Mouse (Mus musculus) gastrocnemius, postnatal 25 days (tissue): ENCODE measurements around the gene Tmem200a. TPM values are rescaled to one million over a fixed set of nuclear protein-coding genes. Genes with fewer than 3 reads are reported as not detected.

Source experiments
- DNase-seq: peaks from one replicate; pipeline ENCODE4 v3.0.0; 2022
- total RNA-seq, 2 experiments: library from RNA; stranded (reverse); gene quantifications; 1 replicate in 1 of 2; 2 replicates in 1 of 2; pipeline ENCODE4 v1.2.3; 2021

Gene Tmem200a
- total RNA-seq, 2 experiments from 2014 or later: 0.28 TPM; not detected in 1

DNA sequence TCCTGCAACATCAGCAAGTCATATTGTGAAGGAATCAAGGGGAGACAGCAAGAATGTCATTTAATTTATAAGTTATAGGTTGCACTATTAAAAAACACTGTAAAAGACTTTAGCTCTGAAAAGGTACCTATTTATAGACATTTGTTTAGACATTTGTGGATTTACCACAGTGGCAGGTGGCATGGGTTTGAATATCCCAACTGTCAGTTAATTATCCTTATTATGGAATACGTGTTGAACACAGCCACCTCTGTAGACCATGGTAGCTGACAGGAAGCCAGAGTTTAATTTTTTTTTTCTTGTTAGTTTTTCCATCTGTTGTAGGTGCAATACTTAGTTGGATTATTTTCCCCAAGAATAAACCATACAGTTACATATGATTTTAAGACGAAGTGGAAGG, 194.3 kb downstream of the Tmem200a start:
- no peak for DNase-seq

DNA sequence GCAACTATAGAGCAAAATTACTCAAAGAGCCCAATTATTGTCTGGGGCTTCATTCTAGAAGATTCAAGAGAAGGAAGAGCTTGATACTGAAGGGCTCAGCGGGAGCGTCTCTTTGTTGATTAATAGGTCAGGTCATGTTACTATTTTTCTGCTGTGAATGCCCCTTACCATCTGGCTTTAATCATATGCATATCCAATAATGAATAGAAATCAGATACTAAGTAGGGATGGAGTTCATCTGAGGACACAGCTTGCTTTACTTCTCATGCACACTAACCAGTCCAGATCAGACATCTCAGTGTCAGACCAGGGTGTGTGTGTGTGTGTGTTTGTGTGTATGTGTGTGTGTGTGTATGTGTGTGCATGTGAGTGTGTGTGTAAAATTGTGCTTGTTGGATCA, 201.1 kb downstream of the Tmem200a start:
- DNase-seq: no peak

GRCm38 (mm10) chr10:25876809-25877208, 202.0 kb downstream of the Tmem200a start:
- DNase-seq: no peak

- DNase-seq: no peak
Observed at GRCm38 (mm10) chr10:25868739-25869138, 210.1 kb downstream of the Tmem200a start.

Other genes starting within 250 kb of the Tmem200a start
- not detected for gene Gm9767, start 797 bp downstream of the Tmem200a start, total RNA-seq
- gene Samd3, start 150.7 kb upstream of the Tmem200a start, total RNA-seq: not detected